In genomic region chr7:45182199-45182601, GRCm38 (mm10) we compare ENCODE assay signal across 8 mouse cellular contexts. TPM values are rescaled to one million over a fixed set of nuclear protein-coding genes. Genes with fewer than 3 reads are reported as not detected.
DNase-seq lines count a peak whose midpoint lies in the region; ATAC-seq and TF ChIP-seq lines count a peak whose summit lies in the region.

No protein-coding gene starts in this region.

- intact Hi-C loops in heart, postnatal 10 days (cut with DNase I), result no loop called here

- DNase-seq in ES-E14 (ENCODE audit: low read depth, low spot score), result peak; percentile 90
- peak; percentile 84 for DNase-seq in cerebellum, adult 11 months
- peak; percentile 92 to 93 for DNase-seq in heart, postnatal 10 days
- peak; percentile 89 to 92 for DNase-seq in kidney, postnatal 4 days
- peak; percentile 90 for DNase-seq in liver, postnatal 0 days
- DNase-seq in testis, postnatal 10 days (ENCODE audit: low spot score), result peak; percentile 83

- no peak overlapping the region for H3K27ac ChIP-seq in ES-E14 (ENCODE audit: insufficient read depth, low read depth, low read length, poor library complexity, severe bottlenecking)
- H3K27ac ChIP-seq in forebrain, embryonic 13.5 days, result no peak overlapping the region
- H3K27ac ChIP-seq in liver, postnatal 0 days (ENCODE audit: low read depth), result no peak overlapping the region
- H3K27ac ChIP-seq in neural tube, embryonic 14.5 days (ENCODE audit: low read depth, low read length), result no peak overlapping the region

- no peak for TF ChIP-seq CTCF in liver, postnatal 0 days (IDR thresholded peaks at IDR 0.05; ENCODE audit: low read depth)

- WGBS in forebrain, embryonic 13.5 days, result 1% methylated on average over 34 of the region's 34 CpGs
- WGBS in liver, postnatal 0 days (ENCODE audit: insufficient replicate concordance), result under 1% methylated on average over 34 of the region's 34 CpGs
- WGBS in neural tube, embryonic 14.5 days, result under 1% methylated on average over 34 of the region's 34 CpGs

- no peak for TF ChIP-seq EP300 in liver, postnatal 0 days (IDR thresholded peaks at IDR 0.05; ENCODE audit: low read depth)

- peak overlapping the region; percentile 64 to 76 for H3K4me3 ChIP-seq in ES-E14 (ENCODE audit: insufficient read depth in 1 of 2, low read depth in 1 of 2, low read length in 2 of 2, poor library complexity in 1 of 2, severe bottlenecking in 1 of 2)
- peak overlapping the region; percentile 33 for H3K4me3 ChIP-seq in forebrain, embryonic 13.5 days
- peak overlapping the region; percentile 27; the same call in 1 of the 2 replicates for H3K4me3 ChIP-seq in liver, postnatal 0 days (ENCODE audit: low read depth, low read length)
- peak overlapping the region; percentile 12 for H3K4me3 ChIP-seq in neural tube, embryonic 14.5 days (ENCODE audit: low read depth, low read length)

- H3K27me3 ChIP-seq in forebrain, embryonic 13.5 days, result peaks cover 96% of the 10 kb centered on the region
- H3K27me3 ChIP-seq in liver, postnatal 0 days (ENCODE audit: insufficient read depth, low read length), result peaks cover 96% of the 10 kb centered on the region
- peaks cover 69% of the 10 kb centered on the region for H3K27me3 ChIP-seq in neural tube, embryonic 14.5 days (ENCODE audit: control insufficient read depth, insufficient read depth, low read length)

- H3K4me2 ChIP-seq in forebrain, embryonic 13.5 days, result peak overlapping the region; percentile 56
- H3K4me2 ChIP-seq in liver, postnatal 0 days (ENCODE audit: low read depth, low read length), result peak overlapping the region; percentile 55
- H3K4me2 ChIP-seq in neural tube, embryonic 14.5 days (ENCODE audit: low read depth, low read length), result peak overlapping the region; percentile 39

- peaks cover 0 to 10% of the 10 kb centered on the region in 2 experiments; a peak in 2 of 4 replicates for H3K4me1 ChIP-seq in ES-E14 (ENCODE audit: control insufficient read depth in 2 of 2, insufficient read depth in 2 of 2, low read length in 2 of 2, poor library complexity in 1 of 2)
- peaks cover 24% of the 10 kb centered on the region for H3K4me1 ChIP-seq in forebrain, embryonic 13.5 days
- H3K4me1 ChIP-seq in liver, postnatal 0 days (ENCODE audit: insufficient read depth), result peaks cover 7% of the 10 kb centered on the region
- no peaks in the 10 kb centered on the region for H3K4me1 ChIP-seq in neural tube, embryonic 14.5 days (ENCODE audit: control insufficient read depth, insufficient read depth, low read length)

- in situ Hi-C loops in ES-E14 (cut with MboI; ENCODE audit: low sequenced_read_pairs in 2 of 2, unreplicated experiment in 2 of 2), result no loop called here

- peak overlapping the region; percentile 61 for H3K9ac ChIP-seq in ES-E14 (ENCODE audit: insufficient read depth, low read depth, low read length, poor library complexity, severe bottlenecking)
- H3K9ac ChIP-seq in forebrain, embryonic 13.5 days, result peak overlapping the region; percentile 26; the same call in 1 of the 2 replicates
- H3K9ac ChIP-seq in liver, postnatal 0 days (replicated peaks), result no peak overlapping the region
- H3K9ac ChIP-seq in neural tube, embryonic 14.5 days (replicated peaks; ENCODE audit: low read depth, low read length), result no peak overlapping the region

- no peaks in the 10 kb centered on the region for H3K9me3 ChIP-seq in ES-E14 (ENCODE audit: control insufficient read depth, insufficient read depth, low read depth, low read length)
- H3K9me3 ChIP-seq in forebrain, embryonic 13.5 days (replicated peaks), result no peaks in the 10 kb centered on the region
- H3K9me3 ChIP-seq in liver, postnatal 0 days (ENCODE audit: low read length), result no peaks in the 10 kb centered on the region
- no peaks in the 10 kb centered on the region for H3K9me3 ChIP-seq in neural tube, embryonic 14.5 days (ENCODE audit: control insufficient read depth, low read length)

- ATAC-seq in forebrain, embryonic 13.5 days, result peak; percentile 89
- peak; percentile 94 for ATAC-seq in liver, postnatal 0 days
- ATAC-seq in neural tube, embryonic 14.5 days (ENCODE audit: low read depth), result peak; percentile 89

- no peaks in the 10 kb centered on the region for H3K36me3 ChIP-seq in ES-E14 (ENCODE audit: control insufficient read depth, insufficient read depth, low read length, poor library complexity, severe bottlenecking)
- H3K36me3 ChIP-seq in forebrain, embryonic 13.5 days (ENCODE audit: poor library complexity, severe bottlenecking), result no peaks in the 10 kb centered on the region
- no peaks in the 10 kb centered on the region for H3K36me3 ChIP-seq in liver, postnatal 0 days (replicated peaks; ENCODE audit: insufficient read depth, low read length)
- no peaks in the 10 kb centered on the region for H3K36me3 ChIP-seq in neural tube, embryonic 14.5 days (ENCODE audit: control insufficient read depth, insufficient read depth, low read length)

TF ChIP-seq in ES-E14, 5 proteins besides CTCF, POLR2A, EP300 and RAD21:
- no peak for TF ChIP-seq HCFC1 (IDR thresholded peaks at IDR 0.05; ENCODE audit: borderline replicate concordance, insufficient read depth, low read length)
- TF ChIP-seq MAFK (IDR thresholded peaks at IDR 0.05; ENCODE audit: insufficient read depth, low read depth, low read length), result no peak

RNA-seq across cellular contexts. Expression of gene Pth2, which starts 1.4 kb away (rescaled TPM):
- 0.54 TPM in 1 of 2 replicates, not detected in the other for total RNA-seq in ES-E14 (2012; rRNA removed)
- not detected in 2 replicates for polyA plus RNA-seq in forebrain, embryonic 13.5 days (2015; fragmentation: Nextera tagmentation; extraction: Ambion mirVana)
- total RNA-seq in heart, postnatal 10 days (2021), result not detected
- not detected in 2 replicates for polyA plus RNA-seq in liver, postnatal 0 days (2015; fragmentation: Nextera tagmentation; extraction: Ambion mirVana)
- polyA plus RNA-seq in neural tube, embryonic 14.5 days (2014; fragmentation: Nextera tagmentation; extraction: Ambion mirVana), result not detected in 2 replicates

RNA-seq across cellular contexts. Expression of gene Gfy, which starts 2.8 kb away (rescaled TPM):
- total RNA-seq in ES-E14 (2012; rRNA removed), result 0.11 TPM in 1 of 2 replicates, not detected in the other
- polyA plus RNA-seq in forebrain, embryonic 13.5 days (2015; fragmentation: Nextera tagmentation; extraction: Ambion mirVana), result not detected in 2 replicates
- not detected for total RNA-seq in heart, postnatal 10 days (2021)
- not detected in 2 replicates for polyA plus RNA-seq in liver, postnatal 0 days (2015; fragmentation: Nextera tagmentation; extraction: Ambion mirVana)
- not detected in 2 replicates for polyA plus RNA-seq in neural tube, embryonic 14.5 days (2014; fragmentation: Nextera tagmentation; extraction: Ambion mirVana)

RNA-seq across cellular contexts. Expression of gene Slc17a7, which starts 18.5 kb away (rescaled TPM):
- total RNA-seq in ES-E14 (2012; rRNA removed), result 3.4 and 4.4 TPM in 2 replicates
- 9.3 and 14.2 TPM in 2 replicates for polyA plus RNA-seq in forebrain, embryonic 13.5 days (2015; fragmentation: Nextera tagmentation; extraction: Ambion mirVana)
- 1 to 10 TPM; 6.1 to 6.7 TPM for total RNA-seq in heart, postnatal 10 days (2021)
- not detected in 2 replicates for polyA plus RNA-seq in liver, postnatal 0 days (2015; fragmentation: Nextera tagmentation; extraction: Ambion mirVana)
- polyA plus RNA-seq in neural tube, embryonic 14.5 days (2014; fragmentation: Nextera tagmentation; extraction: Ambion mirVana), result 0.71 TPM in 1 of 2 replicates, not detected in the other

RNA-seq across cellular contexts. Expression of gene Ccdc155, which starts 22.5 kb away (rescaled TPM):
- total RNA-seq in ES-E14 (2012; rRNA removed), result 2.4 and 2.7 TPM in 2 replicates
- 0.87 and 0.93 TPM in 2 replicates for polyA plus RNA-seq in forebrain, embryonic 13.5 days (2015; fragmentation: Nextera tagmentation; extraction: Ambion mirVana)
- not detected for total RNA-seq in heart, postnatal 10 days (2021)
- 0.06 TPM in 1 of 2 replicates, not detected in the other for polyA plus RNA-seq in liver, postnatal 0 days (2015; fragmentation: Nextera tagmentation; extraction: Ambion mirVana)
- polyA plus RNA-seq in neural tube, embryonic 14.5 days (2014; fragmentation: Nextera tagmentation; extraction: Ambion mirVana), result 0.15 and 0.50 TPM in 2 replicates

RNA-seq across cellular contexts. Expression of gene Aldh16a1, which starts 27.8 kb away (rescaled TPM):
- total RNA-seq in ES-E14 (2012; rRNA removed), result 108 and 115 TPM in 2 replicates
- 35.6 and 36.4 TPM in 2 replicates for polyA plus RNA-seq in forebrain, embryonic 13.5 days (2015; fragmentation: Nextera tagmentation; extraction: Ambion mirVana)
- 10 to 100 TPM; 36.6 to 48.2 TPM for total RNA-seq in heart, postnatal 10 days (2021)
- 26.8 and 29.6 TPM in 2 replicates for polyA plus RNA-seq in liver, postnatal 0 days (2015; fragmentation: Nextera tagmentation; extraction: Ambion mirVana)
- polyA plus RNA-seq in neural tube, embryonic 14.5 days (2014; fragmentation: Nextera tagmentation; extraction: Ambion mirVana), result 16.9 and 19.8 TPM in 2 replicates

Comparison
In these comparisons a context has a peak if more than half of its experiments do, and no peak if none do; other contexts are left out.
1. H3K4me3 ChIP-seq: peak in every context shown above with its lines; median percentile 70 in ES-E14; 33 in forebrain, embryonic 13.5 days; 27 in liver, postnatal 0 days; 12 in neural tube, embryonic 14.5 days.
2. H3K9ac ChIP-seq: peak in ES-E14 (single experiment) and forebrain, embryonic 13.5 days (single experiment); none in liver, postnatal 0 days (single experiment) and neural tube, embryonic 14.5 days (single experiment).
3. Peak in every context shown above with its lines, with median percentiles within 50 percentile points of each other: DNase-seq, ATAC-seq and H3K4me2 ChIP-seq.